Mouse (Mus musculus) heart, postnatal 25 days (tissue): ENCODE results near the gene Ston2. TPM values are rescaled to one million over a fixed set of nuclear protein-coding genes. Genes with fewer than 3 reads are reported as not detected.
"Not testable (repeated sequence)": the region's sequence is repeated elsewhere in the genome, so short reads cannot be mapped to it uniquely, and the experiment has no call there.

Source experiments
- DNase-seq: peaks from one replicate; pipeline ENCODE4 v3.0.0; 2022; ENCODE audit warnings: low spot score
- intact Hi-C: fragments of 180-260 bp; cut with DNase I; formaldehyde crosslinking; loops from one replicate; pipeline ENCODE4 v1.15.1; 2025
- total RNA-seq, 2 experiments: library from RNA; stranded (reverse); gene quantifications; 2 replicates each; pipeline ENCODE4 v1.2.3; 2021

The Ston2 gene
- total RNA-seq, 2 experiments from 2014 or later, result 4.0 to 4.5 TPM

DNA sequence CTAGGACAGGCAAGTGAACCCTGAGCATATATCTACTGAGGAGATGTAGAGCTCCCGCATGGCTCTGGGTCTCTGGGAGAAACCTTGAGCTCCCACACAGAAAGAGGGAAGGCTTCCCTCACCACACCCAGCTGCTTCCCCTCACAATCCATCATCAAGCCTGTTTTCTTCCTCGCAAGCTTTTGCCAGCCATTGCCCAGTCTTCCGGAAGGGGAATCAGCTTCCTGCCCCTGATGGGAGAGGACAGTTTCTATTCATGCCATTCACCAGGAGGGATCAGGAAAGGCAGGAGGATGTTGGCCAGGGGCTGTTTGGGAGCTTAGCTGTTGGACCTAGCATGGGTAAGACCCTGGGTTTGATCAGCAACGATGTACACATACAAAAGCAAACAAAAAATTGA is 8.6 kb upstream of the Ston2 start:
- intact Hi-C loops, result loop anchor here (5.0 kb wide), 1 partner anchor 394 kb away; no protein-coding TSS in a partner anchor
- DNase-seq, result no peak

GRCm38 (mm10) chr12:91793266-91793665 is 5.1 kb upstream of the Ston2 start:
- no peak for DNase-seq
- intact Hi-C loops, result no loop called here

DNA sequence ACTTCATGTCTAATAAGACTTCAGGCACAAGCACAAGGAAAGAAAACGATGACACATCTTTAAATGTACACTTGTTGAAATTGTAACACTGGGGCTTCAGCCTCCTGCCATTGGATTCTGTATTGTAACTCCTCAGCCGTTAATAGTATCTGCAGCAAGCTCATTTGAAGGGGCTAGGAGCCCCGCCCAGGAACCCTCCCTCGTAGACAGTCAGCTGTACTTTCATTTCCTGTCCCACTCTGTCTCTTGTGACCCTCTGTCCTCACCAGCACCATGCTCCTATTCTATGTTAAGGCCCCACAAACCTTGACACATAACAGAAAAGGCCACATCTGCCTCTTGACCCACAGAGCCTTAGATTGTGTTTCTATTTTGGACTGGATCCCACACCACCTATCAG is 3.6 kb upstream of the Ston2 start:
- no peak for DNase-seq
- intact Hi-C loops, result no loop called here

GRCm38 (mm10) chr12:91789801-91790200 is 1.6 kb upstream of the Ston2 start:
- no peak for DNase-seq
- intact Hi-C loops, result loop anchor here (1.0 to 5.0 kb wide), 2 partner anchors 58 to 148 kb away; no protein-coding TSS in a partner anchor

DNA sequence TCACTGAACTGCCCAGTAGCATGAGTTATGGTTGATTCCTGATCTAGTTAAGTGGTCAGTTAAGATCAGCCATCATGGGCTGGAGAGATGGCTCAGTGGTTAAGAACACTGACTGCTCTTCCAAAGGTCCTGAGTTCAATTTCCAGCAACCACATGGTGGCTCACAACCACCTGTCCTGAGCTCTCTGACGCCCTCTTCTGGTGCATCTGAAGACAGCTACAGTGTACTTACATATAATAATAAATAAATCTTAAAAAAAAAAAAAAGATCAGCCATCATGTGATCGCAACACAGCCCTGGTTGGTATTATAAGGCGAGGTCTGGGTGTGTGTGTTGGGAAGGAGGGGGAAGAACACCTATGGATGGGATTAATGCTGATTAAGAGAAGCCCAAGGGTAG is 259 bp upstream of the Ston2 start:
- intact Hi-C loops, result loop anchor here (5.0 kb wide), 1 partner anchor 56 kb away; no protein-coding TSS in a partner anchor
- not testable (repeated sequence) for DNase-seq

DNA sequence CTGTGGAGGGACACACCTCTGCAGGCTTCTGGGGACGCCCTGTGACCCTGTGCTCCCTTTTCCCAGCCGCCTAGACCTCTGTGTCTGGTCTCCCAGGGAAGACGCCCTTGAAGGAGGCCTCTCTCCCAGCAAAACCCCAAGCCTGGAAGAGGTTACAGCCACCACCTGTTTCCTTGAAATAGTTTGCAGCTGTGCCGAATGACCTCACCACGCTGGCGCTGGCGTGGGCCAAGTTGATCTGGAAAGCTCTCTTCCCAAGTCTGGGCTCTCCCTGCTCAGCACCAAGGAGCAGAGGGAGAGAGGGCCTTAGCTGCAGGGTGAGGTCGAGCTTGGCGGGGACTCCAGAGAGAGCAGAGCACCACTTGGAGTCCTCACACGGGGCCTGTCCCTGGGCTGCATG is 1.8 kb downstream of the Ston2 start:
- peak; percentile 86 for DNase-seq
- intact Hi-C loops, result loop anchor here (5.0 kb wide), 1 partner anchor 54 kb away; no protein-coding TSS in a partner anchor

- no peak for DNase-seq
Observed at GRCm38 (mm10) chr12:91781432-91781831, 6.8 kb downstream of the Ston2 start.

DNA sequence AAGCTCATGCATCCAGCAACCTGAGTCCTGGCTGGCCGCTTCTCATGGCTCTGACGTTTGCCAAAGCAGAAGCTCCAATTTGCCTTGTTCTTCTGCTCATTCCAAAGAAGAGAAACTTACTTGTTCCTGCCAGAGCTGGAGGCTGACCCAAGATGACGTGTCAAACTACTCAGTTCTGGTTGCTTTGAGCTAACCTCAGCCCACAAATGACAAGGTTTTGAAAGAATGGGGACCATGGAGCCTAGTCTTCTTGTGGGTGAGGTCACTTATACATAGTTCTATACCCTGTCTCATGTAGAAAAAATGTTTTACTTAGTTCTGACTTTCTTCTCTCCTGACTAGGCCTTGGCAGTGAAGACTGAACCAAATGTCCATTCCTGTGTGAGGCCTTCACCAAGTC is 7.7 kb downstream of the Ston2 start:
- intact Hi-C loops, result no loop called here
- DNase-seq, result no peak

More at GRCm38 (mm10) chr12:91781432-91781831, 6.8 kb downstream of the Ston2 start:
- intact Hi-C loops, result no loop called here

DNA sequence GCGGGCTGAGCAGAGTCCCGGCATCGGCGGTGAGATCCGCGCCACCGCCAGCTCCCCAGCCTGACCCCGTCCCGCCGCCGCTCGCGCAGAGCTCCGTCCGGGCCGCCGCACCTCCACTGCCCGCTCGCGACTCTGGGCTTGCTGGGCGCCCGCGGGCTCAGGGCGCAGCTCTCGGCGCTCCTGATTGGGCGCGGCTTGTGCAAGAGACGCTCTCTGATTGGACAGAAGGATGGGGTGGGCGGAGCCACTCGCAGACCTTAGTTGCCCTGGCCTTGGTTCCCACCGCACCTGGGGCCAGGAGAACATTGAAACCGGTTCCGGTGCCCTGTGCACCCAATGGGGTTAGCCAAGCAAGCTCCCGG is 9.2 kb downstream of the Ston2 start:
- peak; percentile 69 for DNase-seq
- intact Hi-C loops, result no loop called here

GRCm38 (mm10) chr12:91778211-91779003 is 9.8 kb downstream of the Ston2 start:
- intact Hi-C loops, result no loop called here
- DNase-seq, result peak; percentile 18

- DNase-seq, result no peak
- intact Hi-C loops, result no loop called here
Observed at GRCm38 (mm10) chr12:91776342-91776741, 11.8 kb downstream of the Ston2 start.

DNA sequence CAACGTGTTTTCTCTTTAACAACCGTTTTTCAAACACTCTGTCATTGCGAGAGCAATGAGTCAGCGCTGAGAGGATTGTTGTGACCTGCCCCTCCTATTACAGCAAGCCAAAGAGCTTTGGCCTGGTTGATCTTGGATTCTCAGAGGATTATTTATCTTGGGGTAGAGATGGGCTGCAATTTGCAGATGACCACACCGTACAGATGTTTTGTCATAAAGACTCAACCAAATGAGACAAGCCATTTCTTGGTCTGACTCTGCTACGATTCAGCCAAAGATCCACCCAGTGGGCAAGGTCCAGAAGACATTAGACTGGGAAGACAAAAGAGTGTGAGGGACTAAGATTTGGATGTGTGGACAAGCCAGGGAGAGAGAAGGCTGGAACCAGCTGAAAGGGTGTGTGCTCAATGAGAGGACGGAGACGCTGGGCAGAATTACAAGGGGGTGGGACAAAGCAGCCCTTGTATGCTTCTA is 13.3 kb downstream of the Ston2 start:
- intact Hi-C loops, result no loop called here

GRCm38 (mm10) chr12:91768871-91769270 is 19.3 kb downstream of the Ston2 start:
- intact Hi-C loops, result no loop called here

More for the DNA sequence above, 13.3 kb downstream of the Ston2 start:
- DNase-seq, result peak; percentile 57

DNA sequence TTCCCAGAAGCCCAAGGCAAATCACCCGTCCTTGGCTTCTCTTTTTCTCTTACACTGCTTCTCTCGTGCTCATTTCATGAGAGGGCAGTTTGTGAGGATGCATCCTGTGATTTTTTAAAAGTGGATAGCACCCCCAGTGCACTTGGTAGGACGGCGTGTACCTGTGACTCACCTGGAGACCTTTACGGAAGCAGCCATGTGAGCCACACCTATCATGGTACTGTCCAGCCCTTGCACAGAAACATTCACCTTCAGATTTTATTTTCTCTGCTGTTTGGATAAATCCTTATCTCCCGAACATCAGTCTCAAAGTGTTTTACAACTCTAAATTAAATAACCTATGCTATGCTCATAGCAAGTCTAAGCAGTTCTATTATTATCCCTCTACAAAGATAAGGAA is 20.0 kb downstream of the Ston2 start:
- intact Hi-C loops, result no loop called here
- no peak for DNase-seq

More at GRCm38 (mm10) chr12:91768871-91769270, 19.3 kb downstream of the Ston2 start:
- DNase-seq, result no peak

GRCm38 (mm10) chr12:91766338-91767107 is 21.7 kb downstream of the Ston2 start:
- intact Hi-C loops, result no loop called here
- peak; percentile 53 for DNase-seq

DNA sequence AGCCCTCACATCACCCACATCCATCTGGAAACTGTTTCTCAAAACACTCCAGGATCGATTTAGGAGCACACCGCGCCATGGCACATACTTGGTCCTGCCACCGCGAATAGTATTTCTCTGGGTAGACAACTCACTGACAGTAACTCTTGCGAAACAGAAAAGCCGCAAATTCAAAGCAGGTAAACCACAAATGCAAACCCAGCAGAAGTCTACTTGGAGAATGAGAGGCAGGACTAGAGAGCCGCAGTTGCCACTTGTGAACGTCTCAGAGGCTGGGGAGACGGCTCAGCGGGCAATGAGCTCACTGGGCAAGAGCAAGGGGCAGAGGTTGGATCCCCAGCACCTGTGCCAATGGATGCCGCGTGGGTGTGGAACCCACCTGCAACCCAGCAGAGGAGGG is 22.7 kb downstream of the Ston2 start:
- no peak for DNase-seq
- intact Hi-C loops, result no loop called here

GRCm38 (mm10) chr12:91765054-91765453 is 23.1 kb downstream of the Ston2 start:
- no peak for DNase-seq
- intact Hi-C loops, result no loop called here

GRCm38 (mm10) chr12:91764471-91764870 is 23.7 kb downstream of the Ston2 start:
- no peak for DNase-seq
- intact Hi-C loops, result no loop called here

GRCm38 (mm10) chr12:91759836-91760235 is 28.4 kb downstream of the Ston2 start:
- DNase-seq, result no peak
- intact Hi-C loops, result no loop called here

DNA sequence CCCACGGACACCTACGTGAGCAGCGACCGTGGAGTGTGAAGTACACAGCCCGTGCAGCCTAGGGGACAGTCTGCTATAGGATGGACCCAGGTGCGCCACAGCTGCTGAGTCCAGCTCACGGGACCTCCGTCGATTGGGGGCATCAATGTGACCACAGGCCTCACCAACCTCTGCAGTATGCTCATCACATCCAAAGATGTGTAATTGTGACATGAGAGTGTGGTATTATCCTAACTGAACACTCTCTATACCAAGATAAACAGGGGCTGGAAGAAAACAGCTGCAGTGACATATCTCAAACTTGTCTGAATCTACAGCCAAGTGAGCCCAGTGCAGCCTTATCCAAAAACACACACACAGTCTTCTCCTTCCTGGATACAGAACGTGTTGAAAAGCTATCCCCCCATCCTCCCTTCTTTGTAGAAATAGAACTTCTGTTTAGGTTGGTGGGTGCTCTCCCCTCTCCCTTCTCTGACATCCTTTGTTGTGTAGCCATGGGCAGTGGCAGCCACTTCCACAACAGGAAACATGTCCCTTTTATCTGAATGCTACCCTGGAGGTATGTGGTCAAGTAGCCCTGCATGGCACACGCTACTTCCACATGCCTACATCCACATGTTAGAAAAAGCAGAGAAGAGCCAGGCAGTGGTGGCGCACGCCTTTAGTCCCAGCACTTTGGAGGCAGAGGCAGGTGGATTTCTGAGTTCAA is 30.2 kb downstream of the Ston2 start:
- no peak for DNase-seq
- intact Hi-C loops, result no loop called here
